Mouse (Mus musculus) midbrain, embryonic 10.5 days (tissue): Measurements from ENCODE around the gene Bnip2. TPM values are rescaled to one million over a fixed set of nuclear protein-coding genes. Genes with fewer than 3 reads are reported as not detected.

Experiments
- DNase-seq: peaks from one replicate; pipeline ENCODE4 v3.0.0-alpha.2; 2017; ENCODE audit warnings: low spot score
- H3K27ac ChIP-seq: fragments of 300-500 bp; sonication (generic); replicated peaks from 2 replicates; pipeline ENCODE4 v1.5.1; 2016; ENCODE audit warnings: mild to moderate bottlenecking
- H3K27me3 ChIP-seq: fragments of 300-500 bp; sonication (generic); 2 replicates; pipeline ENCODE4 v1.6.1; 2016; ENCODE audit warnings: low read depth, mild to moderate bottlenecking; ENCODE audit not compliant: poor library complexity, severe bottlenecking
- H3K36me3 ChIP-seq: fragments of 300-500 bp; sonication (generic); 2 replicates; pipeline ENCODE4 v1.6.1; 2016; ENCODE audit warnings: mild to moderate bottlenecking, moderate library complexity
- H3K4me1 ChIP-seq: fragments of 300-500 bp; sonication (generic); 2 replicates; pipeline ENCODE4 v1.6.1; 2016
- H3K4me3 ChIP-seq: fragments of 300-500 bp; sonication (generic); 2 replicates; pipeline ENCODE4 v1.5.1; 2016; ENCODE audit warnings: mild to moderate bottlenecking, moderate library complexity
- H3K9me3 ChIP-seq: fragments of 300-500 bp; sonication (generic); replicated peaks from 2 replicates; pipeline ENCODE4 v1.6.1; 2016; ENCODE audit warnings: mild to moderate bottlenecking
- WGBS: fragments of 180-500 bp; shearing (Covaris S2); methylation state at CpG from one replicate; pipeline ENCODE4 v1.1.7; 2016; 5-methylcytosine and 5-hydroxymethylcytosine counted together
- polyA plus RNA-seq: library from polyadenylated mRNA; unstranded; fragments of >200 nt; fragmentation: Nextera tagmentation; extraction: Ambion mirVana; gene quantifications from 2 replicates; pipeline ENCODE4 v1.2.1, GENCODE M21; 2016

Gene Bnip2
- polyA plus RNA-seq, 1 experiment from 2014 or later, result 102 TPM

DNA sequence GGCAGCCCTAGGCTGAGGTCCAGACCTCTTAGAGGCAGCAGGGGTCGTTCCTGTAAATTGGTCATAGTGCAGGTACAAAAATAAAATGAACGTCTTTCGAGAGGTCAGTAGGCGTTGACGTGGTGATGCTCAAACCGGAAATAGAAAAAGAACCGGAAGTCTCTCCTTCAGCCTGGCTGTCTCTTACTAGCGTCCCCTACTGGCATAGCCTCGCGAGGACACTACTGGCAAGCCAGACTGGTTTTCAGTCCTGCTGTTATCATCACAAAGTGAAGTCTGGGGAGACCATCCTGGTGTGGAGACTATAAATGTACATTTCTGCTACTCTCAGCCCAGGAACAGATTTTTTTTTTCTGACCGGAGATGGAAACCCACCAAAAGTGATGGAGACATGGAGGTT lies 51.3 kb downstream of the Bnip2 start:
- no peaks in the 10 kb centered on the region for H3K36me3 ChIP-seq
- WGBS, result 86% methylated on average over 11 of the region's 11 CpGs
- no peak overlapping the region for H3K4me3 ChIP-seq
- H3K4me1 ChIP-seq, result no peaks in the 10 kb centered on the region
- H3K27me3 ChIP-seq, result no peaks in the 10 kb centered on the region
- no peaks in the 10 kb centered on the region for H3K9me3 ChIP-seq
- H3K27ac ChIP-seq, result no peak overlapping the region
- DNase-seq, result no peak

- Histone ChIP-seq H3K36me3 (no peaks in the 10 kb centered on the region), H3K27ac (no peak overlapping the region), H3K4me1 (no peaks in the 10 kb centered on the region), H3K9me3 (no peaks in the 10 kb centered on the region), H3K27me3 (no peaks in the 10 kb centered on the region), H3K4me3 (no peak overlapping the region)
- 93% methylated on average over 4 of the region's 4 CpGs for WGBS
- DNase-seq, result no peak
Measured at GRCm38 (mm10) chr9:70042137-70042536, 52.9 kb downstream of the Bnip2 start.

- 83% methylated on average over 1 of the region's 1 CpGs for WGBS
- DNase-seq, result no peak
- no peaks in the 10 kb centered on the region for H3K4me1 ChIP-seq
- no peak overlapping the region for H3K27ac ChIP-seq
- H3K9me3 ChIP-seq, result no peaks in the 10 kb centered on the region
- no peak overlapping the region for H3K4me3 ChIP-seq
- H3K27me3 ChIP-seq, result no peaks in the 10 kb centered on the region
- H3K36me3 ChIP-seq, result no peaks in the 10 kb centered on the region
Measured at GRCm38 (mm10) chr9:70042935-70043334, 53.7 kb downstream of the Bnip2 start.

GRCm38 (mm10) chr9:70044865-70045264 lies 55.6 kb downstream of the Bnip2 start:
- H3K27ac ChIP-seq, result no peak overlapping the region
- peaks cover 18% of the 10 kb centered on the region for H3K4me1 ChIP-seq
- no peaks in the 10 kb centered on the region for H3K27me3 ChIP-seq
- no peak for DNase-seq
- 79% methylated on average over 2 of the region's 2 CpGs for WGBS
- H3K36me3 ChIP-seq, result no peaks in the 10 kb centered on the region
- H3K4me3 ChIP-seq, result no peak overlapping the region
- H3K9me3 ChIP-seq, result no peaks in the 10 kb centered on the region

DNA sequence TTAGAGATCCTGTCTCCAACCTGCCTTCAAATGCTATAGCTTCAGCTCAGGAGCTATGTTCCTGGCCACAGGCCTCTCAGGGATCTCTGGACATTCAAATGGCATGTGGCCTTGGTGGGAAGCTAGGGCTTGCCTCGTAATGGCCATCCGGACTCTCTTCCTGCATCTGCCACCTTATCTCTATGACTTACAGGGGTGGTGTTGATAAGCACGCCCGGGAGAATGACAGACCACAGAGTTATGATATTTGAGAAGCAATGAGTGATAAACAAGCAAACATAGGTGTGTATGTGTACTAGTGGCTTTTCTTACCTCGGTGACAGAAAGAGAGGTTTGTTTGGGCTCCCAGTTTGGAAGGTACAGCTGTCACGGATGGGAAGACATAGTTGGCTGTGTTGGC lies 57.0 kb downstream of the Bnip2 start:
- no peaks in the 10 kb centered on the region for H3K9me3 ChIP-seq
- H3K4me3 ChIP-seq, result no peak overlapping the region
- H3K27ac ChIP-seq, result no peak overlapping the region
- DNase-seq, result no peak
- peaks cover 25% of the 10 kb centered on the region for H3K4me1 ChIP-seq
- no peaks in the 10 kb centered on the region for H3K27me3 ChIP-seq
- 88% methylated on average over 6 of the region's 6 CpGs for WGBS
- no peaks in the 10 kb centered on the region for H3K36me3 ChIP-seq

- Histone ChIP-seq H3K4me1 (peaks cover 25% of the 10 kb centered on the region), H3K4me3 (no peak overlapping the region), H3K27me3 (no peaks in the 10 kb centered on the region), H3K36me3 (no peaks in the 10 kb centered on the region), H3K9me3 (no peaks in the 10 kb centered on the region), H3K27ac (no peak overlapping the region)
- WGBS, result 81% methylated on average over 3 of the region's 3 CpGs
- no peak for DNase-seq
Measured at GRCm38 (mm10) chr9:70047839-70048238, 58.6 kb downstream of the Bnip2 start.

DNA sequence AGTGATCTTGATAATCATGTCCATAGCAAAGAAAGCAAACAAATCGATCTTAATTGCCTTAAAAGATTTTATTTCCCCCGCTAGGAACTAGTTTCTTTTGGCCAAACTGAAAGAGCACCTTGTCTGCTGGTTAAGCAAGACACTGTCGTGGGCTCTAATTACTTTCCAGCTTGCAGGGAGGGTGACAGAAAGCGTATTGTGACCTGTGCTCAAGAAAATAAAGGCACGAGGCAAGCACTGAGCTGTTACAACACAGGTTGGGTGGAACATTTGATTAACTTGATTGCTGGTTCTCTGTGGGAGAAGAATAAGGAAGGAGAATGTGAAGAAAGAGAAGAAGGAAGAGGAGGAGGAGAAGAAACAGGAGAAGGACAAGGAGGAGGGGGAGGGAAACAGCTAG lies 59.0 kb downstream of the Bnip2 start:
- 67% methylated on average over 5 of the region's 5 CpGs for WGBS
- no peak for DNase-seq
- no peaks in the 10 kb centered on the region for H3K27me3 ChIP-seq
- H3K9me3 ChIP-seq, result no peaks in the 10 kb centered on the region
- peaks cover 25% of the 10 kb centered on the region for H3K4me1 ChIP-seq
- 0 out of 2 replicates have a peak overlapping the region, but pooled peaks have one; percentile 61 for H3K27ac ChIP-seq
- no peak overlapping the region for H3K4me3 ChIP-seq
- H3K36me3 ChIP-seq, result no peaks in the 10 kb centered on the region

GRCm38 (mm10) chr9:70048751-70049415 lies 59.6 kb downstream of the Bnip2 start:
- no peaks in the 10 kb centered on the region for H3K27me3 ChIP-seq
- H3K9me3 ChIP-seq, result no peaks in the 10 kb centered on the region
- no peaks in the 10 kb centered on the region for H3K36me3 ChIP-seq
- DNase-seq, result no peak
- peak overlapping the region; percentile 61 for H3K27ac ChIP-seq
- H3K4me1 ChIP-seq, result peaks cover 25% of the 10 kb centered on the region
- H3K4me3 ChIP-seq, result no peak overlapping the region
- WGBS, result 65% methylated on average over 6 of the region's 6 CpGs

DNA sequence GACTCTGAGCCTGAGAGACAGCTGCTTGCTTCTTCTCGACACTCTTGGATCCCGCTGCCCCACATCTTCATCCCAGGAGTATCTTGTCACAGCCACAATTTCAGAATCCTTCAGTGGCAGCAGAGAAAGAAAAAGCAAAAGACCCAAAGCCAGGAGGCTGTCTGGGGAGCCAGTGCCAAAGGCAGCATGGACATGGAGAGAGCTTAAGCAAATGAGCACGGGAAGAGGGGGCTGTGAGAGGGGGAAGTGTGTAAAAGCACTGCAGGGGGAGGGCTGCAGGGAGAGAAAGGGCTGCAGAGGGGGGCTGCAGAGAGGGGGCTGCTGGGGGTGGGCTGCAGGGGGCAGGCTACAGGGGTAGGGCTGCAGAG lies 60.1 kb downstream of the Bnip2 start:
- WGBS, result 24% methylated on average over 3 of the region's 3 CpGs
- Histone ChIP-seq H3K4me1 (peaks cover 25% of the 10 kb centered on the region), H3K4me3 (no peak overlapping the region), H3K36me3 (no peaks in the 10 kb centered on the region), H3K27ac (peak overlapping the region; percentile 61), H3K9me3 (no peaks in the 10 kb centered on the region), H3K27me3 (no peaks in the 10 kb centered on the region)
- peak; percentile 37 for DNase-seq

DNA sequence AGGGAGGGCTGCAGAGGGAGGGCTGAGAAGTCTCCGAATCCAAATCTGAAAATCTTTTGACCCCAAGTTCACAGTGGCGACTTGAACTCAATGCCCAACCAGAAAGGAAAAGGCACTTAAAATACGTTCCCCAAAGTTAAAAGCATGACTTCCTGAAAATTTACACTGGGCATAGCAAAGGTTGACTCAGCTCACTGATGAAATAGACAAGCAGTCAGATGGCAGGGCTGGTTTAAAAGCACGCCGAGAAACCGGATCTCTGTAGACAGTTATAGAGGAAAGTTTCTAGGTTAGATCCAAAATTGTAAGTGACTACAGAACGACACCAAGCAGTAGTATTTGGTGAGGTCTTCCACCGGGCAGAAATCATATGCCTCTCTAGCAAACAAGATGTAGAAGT lies 60.6 kb downstream of the Bnip2 start:
- no peak for DNase-seq
- no peaks in the 10 kb centered on the region for H3K36me3 ChIP-seq
- H3K4me3 ChIP-seq, result no peak overlapping the region
- peak overlapping the region; percentile 61 for H3K27ac ChIP-seq
- H3K9me3 ChIP-seq, result no peaks in the 10 kb centered on the region
- no peaks in the 10 kb centered on the region for H3K27me3 ChIP-seq
- H3K4me1 ChIP-seq, result peaks cover 25% of the 10 kb centered on the region
- 48% methylated on average over 8 of the region's 8 CpGs for WGBS

DNA sequence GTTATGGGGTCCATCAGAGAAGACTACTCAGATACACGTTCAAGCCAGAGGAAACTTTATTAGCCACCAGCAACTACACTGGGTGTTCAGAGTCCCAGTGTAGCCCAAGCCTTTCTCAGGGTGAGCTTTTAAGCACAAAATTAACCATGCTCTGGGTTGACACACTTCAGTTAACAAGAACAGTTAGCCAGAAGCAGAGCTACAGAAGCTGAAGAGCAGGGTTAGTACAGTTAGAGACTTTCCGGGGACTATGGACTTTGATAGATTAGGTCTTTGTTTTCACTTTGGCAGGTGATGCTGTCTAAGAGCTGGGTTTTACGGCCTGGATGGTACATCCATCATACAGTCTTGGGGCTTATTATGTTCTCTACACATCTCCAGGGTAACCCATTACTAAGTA lies 63.5 kb downstream of the Bnip2 start:
- no peak overlapping the region for H3K4me3 ChIP-seq
- no peaks in the 10 kb centered on the region for H3K9me3 ChIP-seq
- no peak for DNase-seq
- H3K4me1 ChIP-seq, result peaks cover 25% of the 10 kb centered on the region
- 75% methylated on average over 3 of the region's 3 CpGs for WGBS
- no peaks in the 10 kb centered on the region for H3K36me3 ChIP-seq
- no peaks in the 10 kb centered on the region for H3K27me3 ChIP-seq
- H3K27ac ChIP-seq, result no peak overlapping the region

GRCm38 (mm10) chr9:70053411-70053810 lies 64.1 kb downstream of the Bnip2 start:
- no peaks in the 10 kb centered on the region for H3K27me3 ChIP-seq
- 60% methylated on average over 3 of the region's 3 CpGs for WGBS
- H3K4me1 ChIP-seq, result peaks cover 22% of the 10 kb centered on the region
- no peaks in the 10 kb centered on the region for H3K9me3 ChIP-seq
- DNase-seq, result no peak
- H3K27ac ChIP-seq, result no peak overlapping the region
- no peaks in the 10 kb centered on the region for H3K36me3 ChIP-seq
- H3K4me3 ChIP-seq, result no peak overlapping the region
